8 mouse cellular contexts compared by ENCODE assay signal in genomic region chr12:33010026-33010425, GRCm38 (mm10). TPM values are rescaled to one million over a fixed set of nuclear protein-coding genes. Genes with fewer than 3 reads are reported as not detected.
A peak's percentile ranks its signal among the peaks of the same experiment; 100 is the strongest.
DNase-seq lines count a peak whose midpoint lies in the region; ATAC-seq and TF ChIP-seq lines count a peak whose summit lies in the region.

No protein-coding gene starts in this region.

- no peaks in the 10 kb centered on the region for H3K36me3 ChIP-seq in heart, embryonic 15.5 days
- H3K36me3 ChIP-seq in liver, embryonic 14.5 days (replicated peaks; ENCODE audit: control insufficient read depth, insufficient read depth, low read depth): no peaks in the 10 kb centered on the region
- H3K36me3 ChIP-seq in small intestine, adult 2 months (ENCODE audit: control insufficient read depth, insufficient read depth, low read length): no peaks in the 10 kb centered on the region

- no peak for TF ChIP-seq EP300 in liver, embryonic 14.5 days (IDR thresholded peaks at IDR 0.05; ENCODE audit: low read depth)

- peak; percentile 50; the same call in 1 of the 2 replicates for ATAC-seq in heart, embryonic 15.5 days (replicated peaks; ENCODE audit: insufficient number of reproducible peaks, insufficient read depth, low FRiP score, low read depth)
- ATAC-seq in liver, embryonic 14.5 days (ENCODE audit: insufficient read depth): 0 out of 2 replicates have a peak, but pooled peaks have one; percentile 23

- H3K27ac ChIP-seq in heart, embryonic 15.5 days: no peak overlapping the region
- H3K27ac ChIP-seq in liver, embryonic 14.5 days: no peak overlapping the region
- no peak overlapping the region for H3K27ac ChIP-seq in small intestine, adult 2 months (ENCODE audit: insufficient read depth, low read depth, low read length)

- no peaks in the 10 kb centered on the region for H3K9me3 ChIP-seq in heart, embryonic 15.5 days (replicated peaks)
- no peaks in the 10 kb centered on the region for H3K9me3 ChIP-seq in liver, embryonic 14.5 days (ENCODE audit: control insufficient read depth, low read length)

- 0 out of 2 replicates have a peak, but pooled peaks cover under 1% of the 10 kb centered on the region for H3K27me3 ChIP-seq in heart, embryonic 15.5 days
- H3K27me3 ChIP-seq in liver, embryonic 14.5 days (ENCODE audit: control insufficient read depth, insufficient read depth, low read length): no peaks in the 10 kb centered on the region
- no peaks in the 10 kb centered on the region for H3K27me3 ChIP-seq in small intestine, adult 2 months (ENCODE audit: control insufficient read depth, insufficient read depth, low read length)

- H3K4me3 ChIP-seq in heart, embryonic 15.5 days: no peak overlapping the region
- no peak overlapping the region for H3K4me3 ChIP-seq in liver, embryonic 14.5 days (ENCODE audit: insufficient read depth in 1 of 2, low read depth in 2 of 2, low read length in 2 of 2)
- no peak overlapping the region for H3K4me3 ChIP-seq in small intestine, adult 2 months (ENCODE audit: low read depth, low read length)

- TF ChIP-seq CTCF in liver, embryonic 14.5 days (IDR thresholded peaks at IDR 0.05; ENCODE audit: low read depth): peak; percentile 79
- peak; percentile 64; the same call in 1 of the 2 replicates for TF ChIP-seq CTCF in small intestine, adult 2 months (IDR thresholded peaks at IDR 0.05; ENCODE audit: extremely low read depth, insufficient read length, insufficient replicate concordance, low read depth, low read length)

- TF ChIP-seq POLR2A in small intestine, adult 2 months (IDR thresholded peaks at IDR 0.05; ENCODE audit: low read depth, low read length): no peak

- peaks cover 9% of the 10 kb centered on the region for H3K4me1 ChIP-seq in heart, embryonic 15.5 days (replicated peaks)
- H3K4me1 ChIP-seq in liver, embryonic 14.5 days (replicated peaks; ENCODE audit: control insufficient read depth in 2 of 2, insufficient read depth in 2 of 2, low read length in 1 of 2): 0 out of 4 replicates have a peak, but pooled peaks cover 0 to 3% of the 10 kb centered on the region in 2 experiments
- peaks cover 4% of the 10 kb centered on the region; the same call in 1 of the 2 replicates for H3K4me1 ChIP-seq in small intestine, adult 2 months (ENCODE audit: control insufficient read depth, insufficient read depth, insufficient read length, low read length)

- no peak overlapping the region for H3K9ac ChIP-seq in heart, embryonic 15.5 days
- no peak overlapping the region for H3K9ac ChIP-seq in liver, embryonic 14.5 days (replicated peaks)

- DNase-seq in cerebellum, adult 9-10 months: peak; percentile 28
- no peak for DNase-seq in cerebellum, adult 9-11 months
- peak; percentile 73 for DNase-seq in 416B (ENCODE audit: low read depth)
- peak; percentile 45 to 59 for DNase-seq in adrenal gland, postnatal 36 days
- peak in 2 of 3 experiments; percentile 3 to 9 for DNase-seq in liver, embryonic 14.5 days (ENCODE audit: low read depth in 3 of 3, low spot score in 3 of 3)
- DNase-seq in testis, postnatal 10 days (ENCODE audit: low spot score): no peak

- 27% methylated on average over 3 of the region's 3 CpGs for WGBS in heart, embryonic 15.5 days
- 15% methylated on average over 3 of the region's 3 CpGs for WGBS in liver, embryonic 14.5 days (ENCODE audit: insufficient replicate concordance)
- 29% methylated on average over 3 of the region's 3 CpGs for WGBS in small intestine, adult 2 months

- H3K4me2 ChIP-seq in heart, embryonic 15.5 days: no peak overlapping the region
- no peak overlapping the region for H3K4me2 ChIP-seq in liver, embryonic 14.5 days (ENCODE audit: low read depth)

RNA-seq across cellular contexts. Expression of gene Sypl, which starts 56.3 kb away (rescaled TPM):
- total RNA-seq in adrenal gland, postnatal 36 days (2021): 100 to 1,000 TPM; 101 to 129 TPM
- 98.4 and 102 TPM in 2 replicates for polyA plus RNA-seq in heart, embryonic 15.5 days (2015; fragmentation: Nextera tagmentation; extraction: Ambion mirVana)
- polyA plus RNA-seq in liver, embryonic 14.5 days (2012; rRNA removed): 9.6 and 14.6 TPM in 2 replicates
- 32.5 and 38.6 TPM in 2 replicates for polyA plus RNA-seq in liver, embryonic 14.5 days (2014; fragmentation: Nextera tagmentation; extraction: Ambion mirVana)
- polyA plus RNA-seq in small intestine, adult 2 months (2012; rRNA removed): 21.7 and 33.1 TPM in 2 replicates

Comparison
In these comparisons a context has a peak if more than half of its experiments do, and no peak if none do; other contexts are left out.
1. DNase-seq: peak in cerebellum, adult 9-10 months (single experiment), 416B (single experiment), adrenal gland, postnatal 36 days (2 of 2) and liver, embryonic 14.5 days (2 of 3); none in cerebellum, adult 9-11 months (single experiment) and testis, postnatal 10 days (single experiment).